Mouse (Mus musculus) cerebellum, postnatal 25 days (tissue): ENCODE data around the gene Hoxb3.
A peak's percentile ranks its signal among the peaks of the same experiment; 100 is the strongest.

Experiments used
- DNase-seq, 2 experiments: peaks; one replicate each; pipeline ENCODE4 v3.0.0; 2021; ENCODE audit warnings: mixed read lengths in 2 of 2

Gene Hoxb3

DNA sequence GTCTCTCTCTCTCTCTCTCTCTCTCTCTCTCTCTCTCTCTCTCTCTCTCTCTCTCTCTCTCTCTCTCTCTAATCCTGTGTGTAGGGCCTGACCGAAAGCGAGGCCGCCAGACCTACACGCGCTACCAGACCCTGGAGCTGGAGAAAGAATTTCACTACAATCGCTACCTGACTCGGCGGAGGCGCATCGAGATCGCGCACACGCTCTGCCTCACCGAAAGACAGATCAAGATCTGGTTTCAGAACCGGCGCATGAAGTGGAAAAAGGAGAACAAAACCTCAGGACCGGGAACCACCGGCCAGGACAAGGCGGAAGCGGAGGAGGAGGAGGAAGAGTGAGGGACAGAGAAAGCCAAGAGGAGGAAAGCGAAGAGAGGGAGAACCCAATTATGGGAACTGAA is 33.8 kb upstream of the Hoxb3 start:
- no peak for DNase-seq

- DNase-seq, result no peak
Measured at GRCm38 (mm10) chr11:96289837-96290236, 33.3 kb upstream of the Hoxb3 start.

DNA sequence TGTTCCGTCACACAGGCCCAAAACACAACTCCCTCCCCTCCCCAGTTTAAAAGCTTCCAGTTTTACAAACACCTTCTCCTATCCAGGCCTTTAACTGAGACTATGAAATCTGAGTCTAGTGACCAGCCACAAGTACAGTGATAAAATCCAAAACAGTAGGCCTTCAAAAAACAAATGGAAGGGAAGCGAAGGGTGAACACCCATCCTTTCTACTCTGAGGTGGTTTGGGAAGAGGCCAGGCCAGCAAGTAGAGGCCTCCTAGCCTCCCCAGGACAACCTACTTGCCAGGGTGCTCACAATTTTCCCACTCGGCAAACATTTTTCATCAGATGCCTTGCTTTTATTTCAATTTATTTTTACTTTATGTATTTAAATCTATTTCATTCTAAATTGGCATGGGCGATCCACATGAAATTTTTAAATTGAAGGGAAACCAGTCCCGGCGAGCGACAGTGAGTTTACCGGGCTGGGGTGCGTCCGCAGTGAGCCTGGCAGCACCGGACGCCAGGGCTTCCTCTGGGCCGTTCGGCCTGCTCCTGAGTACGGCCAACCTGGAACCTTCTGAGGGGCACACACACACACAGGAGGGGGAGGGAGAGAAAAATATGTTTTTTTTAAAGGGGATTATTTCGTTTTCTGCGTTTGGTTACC is 32.3 kb upstream of the Hoxb3 start:
- DNase-seq, result no peak

- no peak for DNase-seq
Measured at GRCm38 (mm10) chr11:96291681-96292564, 31.2 kb upstream of the Hoxb3 start, which contains the start of gene Hoxb6. Gene Hoxb6, plus strand, starts transcription at chr11:96292476.

GRCm38 (mm10) chr11:96292565-96293301 is 30.4 kb upstream of the Hoxb3 start:
- DNase-seq, result no peak

- DNase-seq, result no peak
Measured at GRCm38 (mm10) chr11:96293302-96293921, 29.7 kb upstream of the Hoxb3 start.

- peak; percentile 49 to 72 for DNase-seq
Measured at GRCm38 (mm10) chr11:96294245-96295091, 28.7 kb upstream of the Hoxb3 start.

GRCm38 (mm10) chr11:96295092-96295835 is 27.9 kb upstream of the Hoxb3 start:
- DNase-seq, result no peak

DNA sequence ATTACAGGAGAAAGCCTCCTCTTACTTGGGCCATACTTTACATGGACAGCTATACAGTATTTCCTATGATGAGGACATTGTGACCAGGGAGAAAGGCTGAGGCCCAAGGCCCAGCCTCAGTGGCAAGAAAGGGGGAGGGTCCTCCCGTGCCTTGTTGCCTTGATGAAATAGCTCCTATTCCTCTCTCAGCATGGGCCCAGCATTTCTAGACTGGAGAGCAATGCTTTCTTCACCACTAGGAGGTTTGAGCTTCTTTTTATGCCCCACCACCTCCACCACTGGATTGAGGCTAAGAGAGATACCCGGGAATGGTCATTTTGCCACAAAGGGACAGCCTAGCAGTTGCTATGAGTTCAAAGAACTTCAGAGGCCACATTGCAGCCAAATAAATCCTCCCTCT is 26.1 kb upstream of the Hoxb3 start:
- no peak for DNase-seq

GRCm38 (mm10) chr11:96297428-96297827 is 25.7 kb upstream of the Hoxb3 start:
- DNase-seq, result no peak

GRCm38 (mm10) chr11:96297968-96298635 is 25.0 kb upstream of the Hoxb3 start:
- DNase-seq, result no peak

DNA sequence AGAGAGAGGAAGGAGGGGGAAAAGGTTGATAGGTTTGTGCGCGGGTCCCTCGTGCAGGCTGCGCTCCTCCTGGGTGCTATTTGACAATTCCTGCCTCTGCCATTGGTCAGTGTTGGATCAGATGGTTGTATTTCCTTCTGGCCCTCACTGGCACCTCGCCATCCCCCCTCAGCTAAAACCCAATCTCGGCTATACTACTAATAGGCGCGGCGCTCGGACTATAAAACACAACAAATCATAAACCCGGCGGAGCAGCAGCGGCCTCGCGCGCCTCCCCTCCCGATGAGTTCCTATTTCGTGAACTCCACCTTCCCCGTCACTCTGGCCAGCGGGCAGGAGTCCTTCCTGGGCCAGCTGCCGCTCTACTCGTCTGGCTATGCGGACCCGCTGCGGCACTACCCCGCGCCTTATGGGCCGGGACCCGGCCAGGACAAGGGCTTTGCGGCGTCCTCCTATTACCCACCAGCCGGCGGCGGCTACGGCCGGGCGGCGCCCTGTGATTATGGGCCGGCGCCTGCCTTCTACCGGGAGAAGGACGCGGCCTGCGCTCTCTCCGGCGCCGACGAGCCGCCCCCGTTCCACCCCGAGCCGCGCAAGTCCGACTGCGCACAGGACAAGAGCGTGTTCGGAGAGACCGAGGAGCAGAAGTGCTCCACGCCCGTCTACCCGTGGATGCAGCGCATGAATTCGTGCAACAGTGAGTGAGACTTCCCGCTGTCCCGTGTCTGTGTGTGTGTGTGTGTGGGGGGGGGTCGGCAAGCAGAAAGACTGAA is 24.0 kb upstream of the Hoxb3 start:
- DNase-seq, result no peak

- no peak for DNase-seq
Measured at GRCm38 (mm10) chr11:96299781-96300180, 23.3 kb upstream of the Hoxb3 start.

DNA sequence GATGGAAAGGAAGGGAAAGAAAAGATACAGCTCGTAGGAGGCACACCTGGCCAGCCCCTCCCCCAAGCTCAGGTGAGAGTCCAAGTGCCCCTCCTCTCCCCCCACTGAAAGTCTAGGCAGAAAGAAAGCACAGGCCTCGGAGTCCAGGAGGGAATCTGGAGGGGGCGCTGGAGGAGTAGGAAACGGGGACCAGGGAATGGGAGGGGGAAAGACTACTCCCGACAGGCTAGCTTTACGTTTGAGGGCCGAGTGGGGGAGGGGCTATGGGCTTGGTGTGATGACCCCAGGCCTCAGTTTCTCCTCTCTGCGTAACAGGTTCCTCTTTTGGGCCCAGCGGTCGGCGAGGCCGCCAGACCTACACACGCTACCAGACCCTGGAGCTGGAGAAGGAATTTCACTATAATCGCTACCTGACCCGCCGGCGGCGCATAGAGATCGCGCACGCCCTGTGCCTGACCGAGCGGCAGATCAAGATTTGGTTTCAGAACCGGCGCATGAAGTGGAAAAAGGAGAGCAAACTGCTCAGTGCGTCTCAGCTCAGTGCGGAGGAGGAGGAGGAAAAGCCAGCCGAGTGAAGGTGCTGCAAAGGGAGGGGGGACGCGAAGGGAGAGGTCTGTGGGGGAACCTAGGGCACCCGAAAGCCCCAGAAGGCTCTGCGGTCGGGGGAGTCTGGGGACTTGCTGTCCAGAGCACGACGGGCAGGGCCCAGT is 22.6 kb upstream of the Hoxb3 start:
- no peak for DNase-seq

DNA sequence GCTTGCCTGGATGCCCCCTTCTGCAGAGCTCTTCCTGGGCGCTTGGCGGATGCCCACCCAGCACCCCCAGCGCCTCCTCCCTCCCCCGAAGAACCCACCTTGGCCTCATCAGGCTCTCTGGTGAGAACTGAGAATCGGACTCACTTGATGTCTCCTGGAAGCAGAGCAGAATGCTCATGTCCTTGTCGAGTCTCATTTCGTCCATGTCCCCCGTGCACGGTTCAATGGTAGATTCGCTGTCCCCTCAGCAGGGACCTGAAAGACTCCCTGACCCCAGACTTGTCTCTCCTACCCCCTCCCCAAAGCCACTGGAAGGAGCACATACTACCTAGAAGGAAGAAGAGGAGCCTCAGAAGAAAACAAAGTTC is 22.1 kb upstream of the Hoxb3 start:
- DNase-seq, result no peak

- DNase-seq, result peak in 1 of 2 experiments; percentile 38
Measured at GRCm38 (mm10) chr11:96301837-96302236, 21.3 kb upstream of the Hoxb3 start.

- no peak for DNase-seq
Measured at GRCm38 (mm10) chr11:96302381-96303150, 20.6 kb upstream of the Hoxb3 start.
